Mouse (Mus musculus) stomach, embryonic 14.5 days (tissue): ENCODE data around the gene Dydc2. TPM values are rescaled to one million over a fixed set of nuclear protein-coding genes. Genes with fewer than 3 reads are reported as not detected.
A peak's percentile ranks its signal among the peaks of the same experiment; 100 is the strongest.

Experiments used
- ATAC-seq: fragments of 200-750 bp; cut with Nextera tagmentation; 2 replicates; pipeline ENCODE4 v1.8.0; 2017; ENCODE audit warnings: low read depth, moderate TSS enrichment; ENCODE audit not compliant: insufficient number of reproducible peaks, insufficient read depth, low FRiP score
- H3K27ac ChIP-seq: fragments of 300-500 bp; sonication (generic); 2 replicates; pipeline ENCODE4 v1.5.1; 2014; ENCODE audit warnings: mild to moderate bottlenecking, low read length, moderate library complexity, mixed read lengths
- H3K27me3 ChIP-seq: fragments of 300-500 bp; sonication (generic); 2 replicates; pipeline ENCODE4 v1.6.1; 2014; ENCODE audit warnings: low read length, control low read depth, mixed read lengths; ENCODE audit not compliant: control insufficient read depth, insufficient read depth
- H3K36me3 ChIP-seq: fragments of 300-500 bp; sonication (generic); 2 replicates; pipeline ENCODE4 v1.6.1; 2014; ENCODE audit warnings: mild to moderate bottlenecking, control low read depth, low read length, moderate library complexity, mixed read lengths; ENCODE audit not compliant: control insufficient read depth, insufficient read depth
- H3K4me1 ChIP-seq: fragments of 300-500 bp; sonication (generic); 2 replicates; pipeline ENCODE4 v1.6.1; 2014; ENCODE audit warnings: low read length, control low read depth, mixed read lengths; ENCODE audit not compliant: control insufficient read depth, insufficient read depth
- H3K4me2 ChIP-seq: fragments of 300-500 bp; sonication (generic); replicated peaks from 2 replicates; pipeline ENCODE4 v1.6.1; 2014; ENCODE audit warnings: low read depth, low read length, control low read depth
- H3K4me3 ChIP-seq: fragments of 300-500 bp; sonication (generic); 2 replicates; pipeline ENCODE4 v1.5.1; 2014; ENCODE audit warnings: low read depth, low read length, control low read depth
- H3K9ac ChIP-seq: fragments of 300-500 bp; sonication (generic); replicated peaks from 2 replicates; pipeline ENCODE4 v1.6.1; 2014; ENCODE audit warnings: low read depth, mild to moderate bottlenecking, control low read depth, low read length, moderate library complexity, mixed read lengths
- H3K9me3 ChIP-seq: fragments of 300-500 bp; sonication (generic); 2 replicates; pipeline ENCODE4 v1.6.1; 2016; ENCODE audit warnings: low read depth, low read length, control low read depth; ENCODE audit not compliant: control insufficient read depth
- WGBS: fragments of 180-500 bp; shearing (Covaris S2); extraction: QIAGEN DNeasy Blood & Tissue Kit; methylation state at CpG from one replicate; pipeline ENCODE4 v1.1.7; 2014; 5-methylcytosine and 5-hydroxymethylcytosine counted together
- polyA plus RNA-seq: library from polyadenylated mRNA; unstranded; fragments of >200 nt; fragmentation: Nextera tagmentation; extraction: Ambion mirVana; gene quantifications from 2 replicates; pipeline ENCODE4 v1.2.1, GENCODE M21; 2014

Dydc2 gene
- polyA plus RNA-seq, 1 experiment from 2014 or later = not detected

GRCm38 (mm10) chr14:41011916-41012315, 57.1 kb downstream of the Dydc2 start:
- H3K27me3 ChIP-seq = no peaks in the 10 kb centered on the region
- no peak overlapping the region for H3K9ac ChIP-seq
- no peak overlapping the region for H3K4me3 ChIP-seq
- WGBS = 80% methylated on average over 3 of the region's 3 CpGs
- H3K4me1 ChIP-seq = peaks cover 17% of the 10 kb centered on the region; the same call in 1 of the 2 replicates
- ATAC-seq = no peak
- H3K36me3 ChIP-seq = no peaks in the 10 kb centered on the region
- H3K9me3 ChIP-seq = no peaks in the 10 kb centered on the region
- H3K4me2 ChIP-seq = no peak overlapping the region
- no peak overlapping the region for H3K27ac ChIP-seq

DNA sequence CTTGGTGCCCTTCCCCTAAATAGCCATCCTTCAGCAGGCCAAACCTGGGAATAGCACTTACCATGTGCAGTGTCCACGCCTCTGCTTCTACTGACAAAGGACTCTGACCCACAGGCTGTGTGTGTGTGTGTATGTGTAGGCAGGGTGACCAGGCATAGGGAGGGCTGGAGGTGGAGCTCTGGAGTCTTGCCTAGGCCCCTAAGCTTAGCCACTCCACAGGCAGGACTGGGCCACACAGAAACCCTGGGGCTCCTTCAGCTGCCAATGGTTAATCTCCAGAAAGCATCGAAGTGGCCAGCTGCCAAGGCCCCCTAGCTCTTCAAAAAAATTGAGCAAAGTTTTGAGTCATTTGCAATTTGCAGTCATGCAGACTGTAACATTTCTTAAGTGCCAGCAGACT, 60.9 kb downstream of the Dydc2 start:
- H3K27me3 ChIP-seq = no peaks in the 10 kb centered on the region
- H3K4me2 ChIP-seq = no peak overlapping the region
- peak; percentile 74 for ATAC-seq
- no peaks in the 10 kb centered on the region for H3K9me3 ChIP-seq
- peak overlapping the region; percentile 63; the same call in 1 of the 2 replicates for H3K27ac ChIP-seq
- no peaks in the 10 kb centered on the region for H3K36me3 ChIP-seq
- peaks cover 32% of the 10 kb centered on the region; the same call in 1 of the 2 replicates for H3K4me1 ChIP-seq
- H3K9ac ChIP-seq = no peak overlapping the region
- 22% methylated on average over 2 of the region's 2 CpGs for WGBS
- no peak overlapping the region for H3K4me3 ChIP-seq

DNA sequence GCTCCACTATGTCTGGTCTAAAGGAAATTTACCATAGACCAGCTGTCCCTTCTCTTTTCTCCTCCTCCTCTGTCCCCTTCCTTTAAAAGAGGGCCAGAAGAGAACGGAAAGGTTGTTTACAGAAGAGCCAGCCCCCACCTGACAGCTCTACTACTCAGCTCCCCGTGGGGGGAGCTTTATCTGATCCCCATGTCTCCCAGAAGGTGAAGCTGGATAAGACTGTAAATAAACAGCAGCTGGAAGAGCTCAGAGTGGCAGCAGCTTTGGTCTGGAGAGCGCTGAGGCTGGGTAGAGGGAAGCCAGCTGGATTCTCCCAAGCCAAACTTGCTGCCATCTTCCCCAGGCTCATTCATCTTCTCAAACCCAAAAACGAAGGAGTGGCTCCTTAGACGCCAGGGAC, 61.4 kb downstream of the Dydc2 start:
- Histone ChIP-seq H3K27ac (peak overlapping the region; percentile 63; the same call in 1 of the 2 replicates), H3K4me1 (peaks cover 32% of the 10 kb centered on the region; the same call in 1 of the 2 replicates), H3K4me3 (no peak overlapping the region), H3K27me3 (no peaks in the 10 kb centered on the region), H3K4me2 (no peak overlapping the region), H3K36me3 (no peaks in the 10 kb centered on the region), H3K9ac (no peak overlapping the region), H3K9me3 (no peaks in the 10 kb centered on the region)
- WGBS = 7% methylated on average over 5 of the region's 5 CpGs
- peak; percentile 74; the same call in 1 of the 2 replicates for ATAC-seq

DNA sequence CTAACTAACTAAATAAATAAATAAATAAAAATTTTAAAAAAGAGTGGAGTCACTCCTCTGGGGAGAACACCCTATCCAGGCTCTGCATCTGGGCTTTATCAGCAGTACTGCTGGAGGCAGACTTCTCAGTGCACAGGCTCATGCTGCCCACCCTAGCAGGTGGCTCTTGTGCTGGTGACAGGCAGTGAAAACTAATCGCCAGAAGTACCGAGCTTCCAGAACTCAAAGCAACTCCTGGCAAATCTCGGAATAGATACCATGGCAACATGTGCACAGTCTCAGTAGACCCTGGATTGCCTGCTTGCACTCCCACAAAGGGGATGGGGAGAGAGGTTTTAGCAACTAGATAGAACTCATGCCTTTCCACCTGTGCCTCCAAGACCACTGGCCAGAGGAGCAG, 62.1 kb downstream of the Dydc2 start:
- Histone ChIP-seq H3K4me3 (no peak overlapping the region), H3K4me1 (peaks cover 32% of the 10 kb centered on the region; the same call in 1 of the 2 replicates), H3K9me3 (no peaks in the 10 kb centered on the region), H3K27ac (peak overlapping the region; percentile 29; the same call in 1 of the 2 replicates), H3K27me3 (no peaks in the 10 kb centered on the region), H3K4me2 (no peak overlapping the region), H3K36me3 (no peaks in the 10 kb centered on the region), H3K9ac (no peak overlapping the region)
- ATAC-seq = no peak
- WGBS = 33% methylated on average over 3 of the region's 3 CpGs

DNA sequence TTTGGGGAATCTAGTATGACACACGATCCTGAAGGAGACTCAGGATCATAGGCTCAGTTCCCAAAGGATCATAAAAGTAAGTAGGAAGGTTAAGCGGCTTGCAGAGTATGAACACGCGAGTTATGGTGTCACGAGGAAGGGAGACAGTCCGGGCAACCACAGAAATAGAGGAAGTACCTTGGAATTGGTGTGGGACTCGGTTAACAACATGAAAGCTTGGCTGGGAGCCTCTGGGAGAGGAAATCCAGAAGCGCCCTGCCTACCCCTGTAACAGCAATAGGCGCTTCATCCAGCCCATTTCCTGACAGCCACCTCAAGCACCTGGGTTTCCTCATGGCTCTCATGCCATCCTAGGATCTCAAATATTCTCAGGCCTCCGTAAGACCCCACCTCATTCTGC, 62.7 kb downstream of the Dydc2 start:
- ATAC-seq = no peak
- Histone ChIP-seq H3K4me2 (no peak overlapping the region), H3K9ac (no peak overlapping the region), H3K4me1 (peaks cover 32% of the 10 kb centered on the region; the same call in 1 of the 2 replicates), H3K27me3 (no peaks in the 10 kb centered on the region), H3K4me3 (no peak overlapping the region), H3K9me3 (no peaks in the 10 kb centered on the region), H3K27ac (peak overlapping the region; percentile 4; the same call in 1 of the 2 replicates), H3K36me3 (no peaks in the 10 kb centered on the region)
- WGBS = 81% methylated on average over 10 of the region's 10 CpGs

GRCm38 (mm10) chr14:41005716-41006115, 63.3 kb downstream of the Dydc2 start:
- H3K27ac ChIP-seq = no peak overlapping the region
- H3K36me3 ChIP-seq = no peaks in the 10 kb centered on the region
- H3K4me1 ChIP-seq = peaks cover 32% of the 10 kb centered on the region; the same call in 1 of the 2 replicates
- no peak for ATAC-seq
- H3K4me2 ChIP-seq = no peak overlapping the region
- no peak overlapping the region for H3K4me3 ChIP-seq
- 67% methylated on average over 9 of the region's 9 CpGs for WGBS
- no peaks in the 10 kb centered on the region for H3K9me3 ChIP-seq
- H3K9ac ChIP-seq = no peak overlapping the region
- no peaks in the 10 kb centered on the region for H3K27me3 ChIP-seq

GRCm38 (mm10) chr14:41004201-41005141, 64.5 kb downstream of the Dydc2 start:
- H3K4me1 ChIP-seq = peaks cover 32% of the 10 kb centered on the region; the same call in 1 of the 2 replicates

DNA sequence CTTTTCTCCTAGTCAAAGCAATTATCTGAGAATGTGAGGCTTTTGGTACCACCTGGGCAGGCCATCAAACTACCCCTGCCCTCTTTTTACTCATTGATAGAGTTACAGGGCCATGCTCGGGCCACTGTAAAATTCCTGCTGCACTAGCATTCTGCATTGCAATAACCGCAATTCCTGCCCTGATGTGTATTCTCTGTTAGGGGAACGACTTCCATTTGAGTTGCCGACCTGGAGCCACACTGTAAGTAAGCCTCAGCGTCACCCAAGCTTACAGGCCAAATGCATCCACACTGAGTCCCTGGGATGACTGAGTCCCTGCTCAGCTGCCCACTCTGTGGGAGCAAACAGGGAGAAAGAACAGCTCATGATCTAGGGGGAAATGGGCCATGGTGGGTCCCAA, 67.4 kb downstream of the Dydc2 start:
- no peak for ATAC-seq
- Histone ChIP-seq H3K4me3 (no peak overlapping the region), H3K36me3 (no peaks in the 10 kb centered on the region), H3K27ac (no peak overlapping the region), H3K4me2 (no peak overlapping the region), H3K27me3 (no peaks in the 10 kb centered on the region), H3K9ac (no peak overlapping the region), H3K9me3 (no peaks in the 10 kb centered on the region), H3K4me1 (peaks cover 15% of the 10 kb centered on the region; the same call in 1 of the 2 replicates)
- WGBS = 86% methylated on average over 5 of the region's 5 CpGs

More at GRCm38 (mm10) chr14:41004201-41005141, 64.5 kb downstream of the Dydc2 start:
- Histone ChIP-seq H3K9ac (no peak overlapping the region), H3K9me3 (no peaks in the 10 kb centered on the region), H3K4me2 (peak overlapping the region; percentile 19), H3K36me3 (no peaks in the 10 kb centered on the region), H3K4me3 (no peak overlapping the region), H3K27me3 (no peaks in the 10 kb centered on the region), H3K27ac (peak overlapping the region; percentile 33; the same call in 1 of the 2 replicates)
- WGBS = 27% methylated on average over 22 of the region's 22 CpGs
- ATAC-seq = no peak; the same call in 1 of the 2 replicates
